In the genomic region with DNA sequence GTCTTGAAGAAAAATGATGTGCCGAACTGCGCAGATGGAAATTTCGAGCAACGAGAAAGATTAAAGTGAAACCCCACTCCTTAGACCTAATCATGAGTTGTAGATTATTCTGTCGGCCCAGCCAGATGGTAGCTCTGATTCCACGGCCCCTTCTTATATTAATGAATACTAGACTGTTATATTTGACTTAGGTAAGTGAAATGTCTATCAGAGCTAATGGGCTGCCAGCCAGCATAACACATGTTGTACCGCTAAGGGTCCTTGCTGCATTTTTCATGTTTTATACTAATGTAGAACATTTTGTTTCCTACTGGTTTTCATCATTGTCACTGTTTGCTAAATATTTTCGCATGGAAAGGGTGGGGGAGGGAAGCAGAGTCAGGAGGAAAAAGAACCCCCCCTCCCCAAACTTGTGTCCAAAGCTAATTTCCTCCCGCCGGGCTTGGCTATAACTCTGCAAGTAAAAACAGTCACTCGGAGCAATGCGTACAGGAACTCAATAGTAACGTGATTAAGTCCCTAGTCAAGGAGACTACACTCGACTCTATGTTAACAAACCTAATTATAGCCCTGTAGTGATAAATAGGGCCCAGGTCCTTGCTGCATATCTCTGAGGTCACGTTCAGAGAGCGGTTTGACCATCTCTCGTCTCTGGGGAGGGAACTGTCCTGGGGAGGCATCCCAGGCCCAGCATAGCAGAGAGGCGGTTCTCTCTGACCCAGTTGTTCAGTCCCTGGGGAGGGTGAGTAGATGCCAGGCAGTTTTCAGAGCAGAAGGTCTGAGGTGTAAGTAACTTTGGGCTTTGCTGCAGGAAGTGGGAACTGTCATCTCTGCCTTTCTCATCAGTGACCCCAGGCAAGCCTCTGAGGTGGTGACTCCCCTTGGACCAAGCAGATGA, we compare ENCODE assay signal across 9 mouse cellular contexts. TPM values are rescaled to one million over a fixed set of nuclear protein-coding genes. Genes with fewer than 3 reads are reported as not detected.
DNase-seq lines count a peak whose midpoint lies in the region; ATAC-seq and TF ChIP-seq lines count a peak whose summit lies in the region.
"Had no signal": no experiment of that assay in that cellular context is flagged by ENCODE, and none has a peak within 500 bp of the region (broad histone marks: within the 10 kb centered on the region; RNA-seq: fewer than 3 reads in every experiment).

No protein-coding gene starts in this region.

- DNase-seq in lung, embryonic 14.5 days, result peak; percentile 93
- DNase-seq in lung, adult 2 months, result no peak
- DNase-seq in heart, adult 9 months (ENCODE audit: low spot score in 2 of 2), result peak; percentile 10 to 16
- peak; percentile 87 for DNase-seq in kidney, postnatal 0 days (ENCODE audit: low spot score)
- peak; percentile 53 to 78 for DNase-seq in lung, postnatal 4 days
- DNase-seq in right cerebral cortex, postnatal 25 days, result no peak
- DNase-seq in cerebellum, postnatal 36 days, result no peak

- peaks cover 4% of the 10 kb centered on the region; the same call in 1 of the 2 replicates for H3K9me3 ChIP-seq in lung, embryonic 14.5 days (ENCODE audit: low read depth, low read length)
- H3K9me3 ChIP-seq in kidney, postnatal 0 days (replicated peaks; ENCODE audit: low read length), result no peaks in the 10 kb centered on the region

- no peaks in the 10 kb centered on the region for H3K27me3 ChIP-seq in lung, embryonic 14.5 days (ENCODE audit: insufficient read depth, low read length)
- no peaks in the 10 kb centered on the region for H3K27me3 ChIP-seq in kidney, postnatal 0 days (ENCODE audit: insufficient read depth, low read length)

- TF ChIP-seq POLR2A in lung, adult 2 months (IDR thresholded peaks at IDR 0.05; ENCODE audit: borderline replicate concordance, extremely low read depth, low read depth, low read length), result no peak

- no peak overlapping the region for H3K4me3 ChIP-seq in lung, embryonic 14.5 days (ENCODE audit: low read depth, low read length)
- H3K4me3 ChIP-seq in lung, adult 2 months (replicated peaks; ENCODE audit: extremely low read depth, low read depth, low read length), result no peak overlapping the region
- 0 out of 2 replicates have a peak overlapping the region, but pooled peaks have one; percentile 8 for H3K4me3 ChIP-seq in kidney, postnatal 0 days (replicated peaks; ENCODE audit: low read depth, low read length)

- ATAC-seq in lung, embryonic 14.5 days (ENCODE audit: insufficient read depth), result peak; percentile 76
- ATAC-seq in kidney, postnatal 0 days (replicated peaks; ENCODE audit: low FRiP score, low read depth), result no peak
- ATAC-seq in erythroid progenitor cell, adult 5-6 weeks (replicated peaks; ENCODE audit: low FRiP score, poor library complexity, severe bottlenecking), result no peak
- ATAC-seq: Patski had no signal

- H3K36me3 ChIP-seq in lung, embryonic 14.5 days (ENCODE audit: insufficient read depth), result no peaks in the 10 kb centered on the region
- H3K36me3 ChIP-seq in kidney, postnatal 0 days (ENCODE audit: insufficient read depth, low read length), result no peaks in the 10 kb centered on the region

- H3K4me2 ChIP-seq in lung, embryonic 14.5 days, result peak overlapping the region; percentile 57
- peak overlapping the region; percentile 54 for H3K4me2 ChIP-seq in kidney, postnatal 0 days (ENCODE audit: low read length)

- H3K9ac ChIP-seq in lung, embryonic 14.5 days, result no peak overlapping the region
- no peak overlapping the region for H3K9ac ChIP-seq in kidney, postnatal 0 days (ENCODE audit: low read depth, low read length)

- 5% methylated on average over 18 of the region's 18 CpGs for WGBS in lung, embryonic 14.5 days
- 27% methylated on average over 18 of the region's 18 CpGs for WGBS in lung, adult 2 months
- 22% methylated on average over 18 of the region's 18 CpGs for WGBS in kidney, postnatal 0 days

- H3K27ac ChIP-seq in lung, embryonic 14.5 days (ENCODE audit: low read depth), result peak overlapping the region; percentile 92
- 0 out of 2 replicates have a peak overlapping the region, but pooled peaks have one; percentile 38 for H3K27ac ChIP-seq in kidney, postnatal 0 days

- no peak for TF ChIP-seq CTCF in lung, embryonic 14.5 days (IDR thresholded peaks at IDR 0.05; ENCODE audit: low read depth)
- no peak for TF ChIP-seq CTCF in lung, adult 2 months (IDR thresholded peaks at IDR 0.05; ENCODE audit: insufficient read depth, low read length)
- no peak for TF ChIP-seq CTCF in kidney, postnatal 0 days (IDR thresholded peaks at IDR 0.05; ENCODE audit: low read depth)

- peaks cover 21% of the 10 kb centered on the region for H3K4me1 ChIP-seq in lung, embryonic 14.5 days (ENCODE audit: insufficient read depth)
- H3K4me1 ChIP-seq in lung, adult 2 months (ENCODE audit: control insufficient read depth, insufficient read depth, low read length), result peaks cover 3% of the 10 kb centered on the region
- peaks cover 18% of the 10 kb centered on the region; the same call in 1 of the 2 replicates for H3K4me1 ChIP-seq in kidney, postnatal 0 days (replicated peaks; ENCODE audit: insufficient read depth, low read length)

RNA-seq across cellular contexts. Expression of gene Comtd1, which starts 56.0 kb away (rescaled TPM):
- polyA plus RNA-seq in lung, embryonic 14.5 days (2014; fragmentation: Nextera tagmentation; extraction: Ambion mirVana), result 15.4 and 17.0 TPM in 2 replicates
- polyA plus RNA-seq in lung, adult 2 months (2012; rRNA removed), result 12.7 and 13.9 TPM in 2 replicates
- 36.7 and 43.6 TPM in 2 replicates for polyA plus RNA-seq in kidney, postnatal 0 days (2015; fragmentation: Nextera tagmentation; extraction: Ambion mirVana)
- total RNA-seq in erythroid progenitor cell, adult 5-6 weeks (2015; ENCODE audit: low replicate concordance), result 1.4 and 10.9 TPM in 2 replicates
- total RNA-seq in erythroid progenitor cell, adult 5-6 weeks (2017; ENCODE audit: low replicate concordance), result 10.0 and 12.7 TPM in 2 replicates

Comparison
In these comparisons a context has a peak if more than half of its experiments do, and no peak if none do; other contexts are left out.
1. DNase-seq: peak in lung, embryonic 14.5 days (single experiment), heart, adult 9 months (2 of 2), kidney, postnatal 0 days (single experiment) and lung, postnatal 4 days (2 of 2); none in lung, adult 2 months (single experiment), right cerebral cortex, postnatal 25 days (single experiment) and cerebellum, postnatal 36 days (0 of 2).